Mouse (Mus musculus) G1E (cell line): ENCODE data around the gene Slc44a5. TPM values are rescaled to one million over a fixed set of nuclear protein-coding genes. Genes with fewer than 3 reads are reported as not detected.
"Not testable (repeated sequence)": the region's sequence is repeated elsewhere in the genome, so short reads cannot be mapped to it uniquely, and the experiment has no call there.

Source experiments
- ATAC-seq: 2 replicates; pipeline ENCODE4 v1.8.0; 2016; ENCODE audit warnings: mild to moderate bottlenecking; ENCODE audit not compliant: insufficient number of reproducible peaks, poor library complexity, low FRiP score, severe bottlenecking; ENCODE audit errors: extremely low read depth
- DNase-seq: peaks from one replicate; pipeline ENCODE4 v3.0.0; 2012; ENCODE audit warnings: low spot score
- H3K27me3 ChIP-seq: 2 replicates; pipeline ENCODE4 v1.6.1; 2012; ENCODE audit warnings: mild to moderate bottlenecking, low read length, inconsistent platforms; ENCODE audit not compliant: insufficient read depth
- H3K36me3 ChIP-seq: replicated peaks from 2 replicates; pipeline ENCODE3; 2012; ENCODE audit warnings: mild to moderate bottlenecking, inconsistent platforms
- H3K4me1 ChIP-seq: 2 replicates; pipeline ENCODE4 v1.6.1; 2012; ENCODE audit warnings: low read depth, low read length, inconsistent platforms, mixed read lengths; ENCODE audit not compliant: insufficient read depth
- H3K4me3 ChIP-seq: 2 replicates; pipeline ENCODE4 v1.5.1; 2012; ENCODE audit warnings: low read depth, mild to moderate bottlenecking, inconsistent platforms, low read length, moderate library complexity, mixed read lengths
- H3K9me3 ChIP-seq: replicated peaks from 2 replicates; pipeline ENCODE4 v1.6.1; 2012; ENCODE audit warnings: inconsistent platforms
- CTCF ChIP-seq: IDR thresholded peaks from 2 replicates; pipeline ENCODE4 v1.5.1; 2012; ENCODE audit warnings: low read depth, low read length, inconsistent platforms, mixed read lengths
- GATA1 ChIP-seq: IDR thresholded peaks from 2 replicates; pipeline ENCODE4 v1.6.1; 2012; ENCODE audit warnings: borderline replicate concordance, low read length, inconsistent platforms, mixed read lengths
- GATA2 ChIP-seq: IDR thresholded peaks from 2 replicates; pipeline ENCODE4 v1.6.1; 2012; ENCODE audit warnings: low read depth, low read length, inconsistent platforms, borderline replicate concordance
- POLR2AphosphoS5 ChIP-seq: IDR thresholded peaks from 2 replicates; pipeline ENCODE4 v1.6.1; 2012; ENCODE audit warnings: low read depth, low read length, inconsistent platforms; ENCODE audit not compliant: insufficient replicate concordance
- TAL1 ChIP-seq: conservative IDR thresholded peaks from 2 replicates; pipeline ENCODE4 v1.6.1; 2012; ENCODE audit warnings: low read depth, low read length, inconsistent platforms, mixed read lengths
- polyA plus RNA-seq: library from polyadenylated mRNA; stranded (reverse); fragments of >175 nt; gene quantifications from 2 replicates; pipeline ENCODE4 v1.2.3, GENCODE M21; 2012
- total RNA-seq, 2 experiments: library from RNA; stranded (forward) in 1 of 2; stranded (reverse) in 1 of 2; fragments of 200-1000 nt in 1 of 2; fragments of >200 nt in 1 of 2; fragmentation: Nextera tagmentation in 1 of 2; gene quantifications; 2 replicates each; pipeline ENCODE4 v1.2.3; 2014 to 2017

Gene Slc44a5
- total and polyA plus RNA-seq, 3 experiments = 0.16 TPM; not detected in 2

- Histone ChIP-seq H3K4me3 (no peak overlapping the region), H3K9me3 (peaks cover 38% of the 10 kb centered on the region), H3K36me3 (no peaks in the 10 kb centered on the region), H3K27me3 (no peaks in the 10 kb centered on the region), H3K4me1 (no peaks in the 10 kb centered on the region)
- no peak for DNase-seq
- TF ChIP-seq GATA2 = no peak
- TF ChIP-seq CTCF = no peak
- no peak for TF ChIP-seq POLR2AphosphoS5
- no peak for ATAC-seq
These were observed 242.5 kb downstream of the Slc44a5 start for GRCm38 (mm10) chr3:154215779-154216178.

GRCm38 (mm10) chr3:154222141-154222591 is 248.9 kb downstream of the Slc44a5 start:
- H3K27me3 ChIP-seq = no peaks in the 10 kb centered on the region
- H3K36me3 ChIP-seq = no peaks in the 10 kb centered on the region
- H3K9me3 ChIP-seq = peaks cover 25% of the 10 kb centered on the region
- TF ChIP-seq GATA2 (no peak), TAL1 (no peak), CTCF (no peak), POLR2AphosphoS5 (no peak)
- DNase-seq (no peak), ATAC-seq (no peak)
- no peak overlapping the region for H3K4me3 ChIP-seq
- H3K4me1 ChIP-seq = no peaks in the 10 kb centered on the region

DNA sequence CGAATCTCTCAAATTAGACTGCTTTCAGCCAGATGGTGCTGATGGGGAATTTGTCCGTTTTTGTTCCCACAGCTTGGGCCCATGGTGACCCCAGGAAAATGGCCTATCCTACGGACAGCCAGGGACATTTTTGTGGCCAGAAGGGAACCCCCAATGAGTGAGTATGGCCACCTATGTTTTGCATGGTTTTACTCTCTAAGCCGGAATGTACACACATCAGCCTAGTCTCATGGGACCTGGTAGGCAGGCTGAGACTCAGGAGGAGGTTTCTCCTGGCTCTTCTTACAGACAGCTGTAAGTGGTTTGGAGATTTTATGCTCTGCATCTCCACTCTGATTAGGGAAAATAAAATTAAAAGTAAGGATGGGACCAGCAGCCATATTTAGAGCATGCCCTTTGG is 249.5 kb downstream of the Slc44a5 start:
- Histone ChIP-seq H3K4me1 (no peaks in the 10 kb centered on the region), H3K36me3 (no peaks in the 10 kb centered on the region), H3K9me3 (peaks cover 23% of the 10 kb centered on the region), H3K27me3 (no peaks in the 10 kb centered on the region), H3K4me3 (no peak overlapping the region)
- TF ChIP-seq GATA2 (no peak), CTCF (no peak), POLR2AphosphoS5 (no peak), GATA1 (no peak), TAL1 (no peak)
- no peak for ATAC-seq
- no peak for DNase-seq

GRCm38 (mm10) chr3:154226100-154226752 is 253.0 kb downstream of the Slc44a5 start:
- Histone ChIP-seq H3K27me3 (no peaks in the 10 kb centered on the region), H3K36me3 (no peaks in the 10 kb centered on the region), H3K4me3 (no peak overlapping the region), H3K9me3 (peaks cover 7% of the 10 kb centered on the region), H3K4me1 (no peaks in the 10 kb centered on the region)
- ATAC-seq (no peak), DNase-seq (no peak)
- TF ChIP-seq POLR2AphosphoS5 (no peak), GATA1 (no peak), CTCF (no peak), GATA2 (no peak), TAL1 (no peak)

- TF ChIP-seq GATA1 = no peak
- TF ChIP-seq POLR2AphosphoS5 = no peak
- TF ChIP-seq TAL1 = no peak
- TF ChIP-seq GATA2 = no peak
- no peak for TF ChIP-seq CTCF
- ATAC-seq = no peak
- Histone ChIP-seq H3K9me3 (peaks cover 24% of the 10 kb centered on the region), H3K4me3 (no peak overlapping the region), H3K27me3 (no peaks in the 10 kb centered on the region), H3K4me1 (no peaks in the 10 kb centered on the region), H3K36me3 (no peaks in the 10 kb centered on the region)
- no peak for DNase-seq
These were observed 271.7 kb downstream of the Slc44a5 start for GRCm38 (mm10) chr3:154244932-154245331.

- no peak for ATAC-seq
- H3K27me3 ChIP-seq = no peaks in the 10 kb centered on the region
- DNase-seq = no peak
- H3K4me3 ChIP-seq = no peak overlapping the region
- no peak for TF ChIP-seq TAL1
- no peak for TF ChIP-seq POLR2AphosphoS5
- no peak for TF ChIP-seq GATA1
- no peak for TF ChIP-seq GATA2
- no peaks in the 10 kb centered on the region for H3K36me3 ChIP-seq
- peaks cover 27% of the 10 kb centered on the region for H3K9me3 ChIP-seq
- H3K4me1 ChIP-seq = no peaks in the 10 kb centered on the region
These were observed 278.2 kb downstream of the Slc44a5 start for GRCm38 (mm10) chr3:154251486-154251885.

GRCm38 (mm10) chr3:154252219-154252618 is 279.0 kb downstream of the Slc44a5 start:
- TF ChIP-seq TAL1 (no peak), POLR2AphosphoS5 (no peak), CTCF (no peak), GATA2 (no peak), GATA1 (no peak)
- peaks cover 31% of the 10 kb centered on the region for H3K9me3 ChIP-seq
- ATAC-seq = no peak

GRCm38 (mm10) chr3:154254187-154254586 is 281.0 kb downstream of the Slc44a5 start:
- not testable (repeated sequence) for H3K4me3 ChIP-seq, H3K36me3 ChIP-seq, H3K4me1 ChIP-seq, H3K27me3 ChIP-seq, ATAC-seq, DNase-seq
- peaks cover 34% of the 10 kb centered on the region for H3K9me3 ChIP-seq

More at GRCm38 (mm10) chr3:154252219-154252618, 279.0 kb downstream of the Slc44a5 start:
- Histone ChIP-seq H3K4me1 (no peaks in the 10 kb centered on the region), H3K4me3 (no peak overlapping the region), H3K36me3 (no peaks in the 10 kb centered on the region), H3K27me3 (no peaks in the 10 kb centered on the region)
- no peak for DNase-seq
